Comparison of ENCODE assay signal across 16 mouse cellular contexts in the genomic region with DNA sequence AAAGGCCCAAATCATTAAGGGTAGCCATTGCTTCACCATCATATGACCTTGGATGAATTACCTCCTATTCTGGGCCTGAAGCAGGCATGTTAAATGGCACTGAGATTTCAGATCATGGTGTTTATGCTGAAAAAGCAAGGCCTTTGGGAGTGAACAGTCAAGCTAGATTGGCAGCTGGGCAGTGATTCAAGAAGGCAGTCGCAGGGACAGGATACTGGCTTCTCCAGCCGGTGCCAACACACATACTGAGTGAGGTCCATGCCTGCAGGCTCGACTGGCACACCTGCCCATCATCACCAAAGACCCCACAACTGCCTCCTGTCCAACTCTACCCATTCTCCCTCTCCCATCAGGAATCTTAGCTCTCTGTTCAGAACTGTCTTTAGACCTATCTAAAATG.
"Had no signal": no experiment of that assay in that cellular context is flagged by ENCODE, and none has a peak within 500 bp of the region (broad histone marks: within the 10 kb centered on the region; RNA-seq: fewer than 3 reads in every experiment).

No protein-coding gene starts in this region.

- H3K4me2 ChIP-seq: limb, embryonic 13.5 days; liver, embryonic 11.5 days; liver, embryonic 15.5 days; neural tube, embryonic 12.5 days had no signal

- H3K4me1 ChIP-seq: liver, embryonic 15.5 days had no signal

- H3K36me3 ChIP-seq: limb, embryonic 13.5 days; liver, embryonic 15.5 days had no signal

- H3K4me3 ChIP-seq: layer of hippocampus, adult 2 months; limb, embryonic 13.5 days; liver, embryonic 15.5 days; midbrain, embryonic 13.5 days; neural tube, embryonic 12.5 days had no signal

- DNase-seq: kidney, postnatal 10 days; kidney, postnatal 4 days; lung, adult 2 months; lung, postnatal 36 days; retina, postnatal 1 day; right cerebral cortex, postnatal 4 days; spleen, adult 18-20 months; thymus, adult 18-20 months; thymus, postnatal 14 days had no signal

- H3K27me3 ChIP-seq: limb, embryonic 13.5 days; liver, embryonic 15.5 days; midbrain, embryonic 13.5 days; neural tube, embryonic 12.5 days had no signal

- ATAC-seq: lung, postnatal 0 days had no signal

- H3K27ac ChIP-seq: limb, embryonic 13.5 days; liver, embryonic 15.5 days; midbrain, embryonic 13.5 days; neural tube, embryonic 12.5 days had no signal

- H3K9ac ChIP-seq: limb, embryonic 13.5 days; liver, embryonic 15.5 days; midbrain, embryonic 13.5 days; neural tube, embryonic 12.5 days had no signal

- H3K9me3 ChIP-seq: limb, embryonic 13.5 days; liver, embryonic 15.5 days; midbrain, embryonic 13.5 days; neural tube, embryonic 12.5 days had no signal
